Mouse (Mus musculus): ENCODE data around the gene Iffo1. TPM values are rescaled to one million over a fixed set of nuclear protein-coding genes. Genes with fewer than 3 reads are reported as not detected.

Iffo1 gene
- total RNA-seq, 2 experiments from 2014 or later = 7.8 to 9.4 TPM

- TF ChIP-seq CTCF (IDR thresholded peaks at IDR 0.05) = peak; percentile 23; the same call in 1 of the 2 replicates
- Histone ChIP-seq H3K27ac (peak within 1 kb of the TSS; percentile 97), H3K4me3 (peak within 1 kb of the TSS; percentile 80)
- intact Hi-C loops (cut with DNase I) = loop anchor here (1.0 kb wide), 1 partner anchor 24 kb away; no protein-coding TSS in a partner anchor
- peak; percentile 99 for DNase-seq
Measured at GRCm38 (mm10) chr6:125191332-125192015, 46.4 kb downstream of the Iffo1 start, which contains the start of the genes Ncapd2 and Mrpl51. Gene Ncapd2, minus strand, starts transcription at chr6:125191701. Gene Mrpl51, plus strand, starts transcription at chr6:125191801.

DNA sequence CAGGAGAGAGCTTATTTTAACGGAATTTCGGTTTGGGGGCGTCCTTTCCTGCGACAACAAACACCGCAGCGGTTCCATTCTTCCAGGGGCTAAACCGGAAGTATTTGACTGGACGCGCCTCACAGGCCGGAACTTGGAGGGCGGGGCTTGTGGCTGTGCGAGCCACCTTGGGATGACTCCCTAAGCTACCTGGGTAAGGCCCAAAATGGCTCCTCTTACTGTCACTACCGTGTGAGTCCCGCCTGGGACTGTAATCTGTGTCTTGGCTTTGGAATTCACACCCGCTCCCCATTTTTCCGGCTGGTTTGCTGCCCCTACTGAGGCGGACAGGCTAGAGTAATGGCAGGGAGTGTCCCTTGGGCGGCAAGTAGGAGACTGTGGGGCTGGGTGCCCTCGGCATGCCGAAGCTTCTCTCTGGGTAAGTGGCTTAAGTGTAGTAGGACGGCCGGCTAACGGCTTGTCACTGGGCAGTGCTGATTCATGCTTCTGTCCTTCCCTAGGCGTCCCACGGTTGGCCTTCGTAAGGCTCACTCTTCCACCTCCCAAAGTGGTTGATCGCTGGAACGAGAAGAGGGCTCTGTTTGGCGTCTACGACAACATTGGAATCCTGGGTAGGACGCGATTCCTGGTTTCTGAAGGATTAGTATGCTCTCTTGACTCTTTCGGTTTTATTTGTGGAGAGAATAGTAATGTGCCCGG is 47.1 kb downstream of the Iffo1 start:
- no peak for TF ChIP-seq CTCF (IDR thresholded peaks at IDR 0.05)
- DNase-seq = peak; percentile 96
- intact Hi-C loops (cut with DNase I) = loop anchor here (1.0 kb wide), 1 partner anchor 25 kb away; no protein-coding TSS in a partner anchor
- Histone ChIP-seq H3K4me3 (peak overlapping the region; percentile 80), H3K27ac (peak overlapping the region; percentile 97)

DNA sequence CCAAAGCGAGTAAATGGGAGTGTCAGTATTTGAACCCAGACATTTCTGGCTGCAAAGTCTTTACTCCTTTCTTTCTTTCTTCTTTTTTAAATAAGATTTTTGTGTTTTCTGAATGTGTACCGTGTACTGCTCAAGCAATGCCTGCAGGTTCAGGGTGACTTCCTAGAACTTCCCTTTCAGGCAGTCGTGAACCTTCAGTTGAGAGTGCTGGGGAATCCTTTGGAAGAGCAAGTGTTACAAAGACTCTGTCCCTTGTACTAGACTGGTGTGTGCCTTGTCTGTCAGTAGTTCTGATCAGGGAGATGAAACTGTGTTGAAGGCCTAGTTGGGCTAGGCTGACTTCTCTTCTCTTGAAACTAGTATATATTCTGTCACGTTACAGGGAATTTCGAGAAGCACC is 47.8 kb downstream of the Iffo1 start:
- no peak for DNase-seq
- intact Hi-C loops (cut with DNase I) = loop anchor here (1.0 kb wide), 1 partner anchor 26 kb away; no protein-coding TSS in a partner anchor
- TF ChIP-seq CTCF (IDR thresholded peaks at IDR 0.05) = no peak
- H3K4me3 ChIP-seq = peak overlapping the region; percentile 80
- H3K27ac ChIP-seq = peak overlapping the region; percentile 97

DNA sequence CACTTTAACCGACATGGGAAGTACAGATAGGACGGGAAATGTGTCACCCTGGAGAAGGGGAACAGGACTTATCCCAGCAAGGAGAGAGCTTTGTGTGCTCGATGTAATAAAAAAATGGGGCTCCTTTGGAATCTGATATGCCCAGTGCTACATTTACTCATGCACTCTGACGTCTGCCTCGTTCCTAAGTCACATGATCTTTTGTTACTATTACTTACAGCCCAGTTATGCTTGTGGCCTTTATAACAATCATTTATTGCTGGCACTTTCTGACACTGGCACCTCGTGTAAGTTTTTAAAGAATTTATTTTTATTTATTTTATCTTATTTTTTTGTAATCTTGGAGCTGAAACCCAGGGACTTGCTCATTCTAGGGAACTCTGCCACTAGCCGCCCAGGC is 48.3 kb downstream of the Iffo1 start:
- Histone ChIP-seq H3K27ac (peak overlapping the region; percentile 97), H3K4me3 (peak overlapping the region; percentile 80)
- TF ChIP-seq CTCF (IDR thresholded peaks at IDR 0.05) = no peak
- intact Hi-C loops (cut with DNase I) = no loop called here
- DNase-seq = no peak

GRCm38 (mm10) chr6:125195541-125196075 is 50.6 kb downstream of the Iffo1 start:
- Histone ChIP-seq H3K27ac (peak overlapping the region; percentile 56; the same call in 1 of the 2 replicates), H3K4me3 (no peak overlapping the region)
- intact Hi-C loops (cut with DNase I) = no loop called here
- no peak for TF ChIP-seq CTCF (IDR thresholded peaks at IDR 0.05)
- DNase-seq = no peak

DNA sequence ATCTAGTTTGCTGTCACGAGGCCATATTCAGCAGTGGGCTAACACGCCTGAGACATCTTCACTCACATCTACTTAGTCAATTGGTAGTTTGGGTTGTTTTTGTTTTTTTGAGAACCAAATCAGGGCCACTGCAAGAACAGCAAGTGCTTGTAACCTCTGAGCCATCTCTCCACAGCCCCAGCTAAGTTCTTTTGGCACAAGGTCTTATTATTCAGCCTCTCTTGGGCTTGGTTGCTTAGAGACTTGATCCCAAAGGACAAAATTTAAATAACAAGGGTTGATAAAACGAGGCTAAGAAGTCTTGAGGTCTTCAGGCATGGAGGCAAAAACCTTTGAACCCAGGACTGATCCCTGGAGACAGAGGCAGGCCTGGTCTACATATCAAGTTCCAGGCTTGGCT is 51.3 kb downstream of the Iffo1 start:
- Histone ChIP-seq H3K27ac (peak overlapping the region; percentile 56; the same call in 1 of the 2 replicates), H3K4me3 (no peak overlapping the region)
- intact Hi-C loops (cut with DNase I) = no loop called here
- no peak for DNase-seq
- no peak for TF ChIP-seq CTCF (IDR thresholded peaks at IDR 0.05)

DNA sequence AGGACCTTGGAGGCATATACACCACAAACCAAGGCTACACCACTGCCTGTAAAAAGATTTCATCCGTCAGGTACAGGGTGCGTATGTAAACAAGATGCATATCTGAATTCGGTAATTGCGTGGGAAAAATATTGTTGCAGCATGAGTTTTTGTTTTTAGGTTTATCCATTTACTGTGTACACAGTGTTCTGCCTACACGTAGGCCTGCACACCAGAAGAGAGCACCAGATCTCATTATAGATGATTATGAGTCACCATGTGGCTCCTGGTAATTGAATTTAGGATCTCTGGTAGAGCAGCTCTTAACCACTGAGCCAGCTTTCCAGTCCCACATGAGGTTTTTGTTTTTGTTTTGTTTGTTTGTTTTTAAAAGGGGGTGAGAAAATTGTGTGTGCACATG is 52.1 kb downstream of the Iffo1 start:
- Histone ChIP-seq H3K27ac (0 out of 2 replicates have a peak overlapping the region, but pooled peaks have one; percentile 32), H3K4me3 (no peak overlapping the region)
- DNase-seq = no peak
- no peak for TF ChIP-seq CTCF (IDR thresholded peaks at IDR 0.05)
- intact Hi-C loops (cut with DNase I) = no loop called here

DNA sequence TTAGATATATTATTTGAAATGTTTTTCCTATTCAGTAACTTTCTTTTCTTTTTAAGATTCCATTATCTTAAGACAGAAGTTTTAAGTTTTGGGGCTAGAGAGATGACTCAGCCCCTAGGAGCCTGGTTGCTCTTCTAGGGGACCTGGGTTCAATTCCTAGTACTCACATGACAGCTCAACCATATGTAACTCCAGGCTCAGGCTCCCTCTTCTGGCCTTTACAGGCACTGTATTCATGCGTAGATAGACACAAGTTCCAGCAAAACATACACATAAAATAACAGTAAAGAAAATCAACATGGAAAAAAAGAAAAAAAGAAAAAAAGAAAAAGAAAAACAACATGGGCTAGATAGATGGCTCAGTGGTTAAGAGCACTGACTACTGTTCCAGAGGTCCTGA is 65.4 kb downstream of the Iffo1 start:
- DNase-seq = no peak
- no peak overlapping the region for H3K27ac ChIP-seq
- no peak overlapping the region for H3K4me3 ChIP-seq
- intact Hi-C loops (cut with DNase I) = no loop called here
- TF ChIP-seq CTCF (IDR thresholded peaks at IDR 0.05) = 0 out of 2 replicates have a peak, but pooled peaks have one; percentile 5

Small RNA genes lying within 50 kb of the gene (microRNA-seq; reads per million reads assigned to microRNA genes)
- gene Mir3098 (not detected), gene Mir7045 (not detected)

Other genes starting within 250 kb of the Iffo1 start
- gene Lag3, start 233.5 kb upstream of the Iffo1 start, total RNA-seq (2021) = under 1 TPM; 0.11 to 0.13 TPM
- 10 to 100 TPM; 65.5 to 99.4 TPM for gene Ptms, start 225.1 kb upstream of the Iffo1 start, total RNA-seq (2021)
- 100 to 1,000 TPM; 202 to 204 TPM for gene Mlf2, start 213.9 kb upstream of the Iffo1 start, total RNA-seq (2021)
- 100 to 1,000 TPM; 108 to 115 TPM for gene Cops7a, start 179.7 kb upstream of the Iffo1 start, total RNA-seq (2021)
- under 1 TPM; 0.22 to 0.41 TPM for gene Pianp, start 148.5 kb upstream of the Iffo1 start, total RNA-seq (2021)
- 10 to 100 TPM; 24.4 to 28.0 TPM for gene Zfp384, start 136.1 kb upstream of the Iffo1 start, total RNA-seq (2021)
- gene Ing4, start 105.5 kb upstream of the Iffo1 start, total RNA-seq (2021) = 10 to 100 TPM; 26.8 to 28.3 TPM
- gene Acrbp, start 95.6 kb upstream of the Iffo1 start, total RNA-seq (2021) = 1 to 10 TPM; 2.4 to 4.5 TPM
- not detected for gene Lpar5, start 77.3 kb upstream of the Iffo1 start, total RNA-seq (2021)
- 10 to 100 TPM; 68.8 to 71.2 TPM for gene Chd4, start 49.3 kb upstream of the Iffo1 start, total RNA-seq (2021)
- gene Nop2, start 13.3 kb upstream of the Iffo1 start, total RNA-seq (2021) = 10 to 100 TPM; 17.9 to 18.1 TPM
- over 10,000 TPM in 1 of 2 experiments, 1,000 to 10,000 TPM in 1; 9,742 to 11,894 TPM for gene Gapdh, start 21.2 kb downstream of the Iffo1 start, total RNA-seq (2021)
- 1 to 10 TPM; 6.5 to 9.8 TPM for gene Ncapd2, start 46.5 kb downstream of the Iffo1 start, total RNA-seq (2021)
- 100 to 1,000 TPM; 214 to 262 TPM for gene Mrpl51, start 46.6 kb downstream of the Iffo1 start, total RNA-seq (2021)
- gene Vamp1, start 70.3 kb downstream of the Iffo1 start, total RNA-seq (2021) = 10 to 100 TPM; 14.3 to 16.0 TPM
- gene Tapbpl, start 86.6 kb downstream of the Iffo1 start, total RNA-seq (2021) = 1 to 10 TPM; 2.4 to 2.6 TPM
- under 1 TPM; 0.31 to 0.64 TPM for gene Cd27, start 91.8 kb downstream of the Iffo1 start, total RNA-seq (2021)
- not detected for gene Tuba3a, start 140.8 kb downstream of the Iffo1 start, total RNA-seq (2021)
- 10 to 100 TPM; 20.3 to 21.2 TPM for gene Ltbr, start 168.6 kb downstream of the Iffo1 start, total RNA-seq (2021)
- gene Scnn1a, start 175.4 kb downstream of the Iffo1 start, total RNA-seq (2021) = under 1 TPM; 0.10 to 0.14 TPM
- 10 to 100 TPM; 25.8 to 26.2 TPM for gene Tnfrsf1a, start 204.1 kb downstream of the Iffo1 start, total RNA-seq (2021)
- not detected for gene Plekhg6, start 235.6 kb downstream of the Iffo1 start, total RNA-seq (2021)